Mouse (Mus musculus) C2C12 (cell line): ENCODE data around the gene Rnf17. TPM values are rescaled to one million over a fixed set of nuclear protein-coding genes. Genes with fewer than 3 reads are reported as not detected.

Experiments
- H3K27me3 ChIP-seq: one replicate; pipeline ENCODE4 v1.6.1; 2011; ENCODE audit not compliant: control insufficient read depth, insufficient read depth, insufficient read length
- H3K36me3 ChIP-seq: one replicate; pipeline ENCODE4 v1.6.1; 2011; ENCODE audit not compliant: control insufficient read depth, insufficient read depth
- H3K4me3 ChIP-seq: one replicate; pipeline ENCODE4 v1.5.1; 2011; ENCODE audit warnings: mild to moderate bottlenecking, control low read depth; ENCODE audit not compliant: poor library complexity, insufficient read depth, severe bottlenecking
- H3K79me2 ChIP-seq: one replicate; pipeline ENCODE4 v1.6.1; 2011; ENCODE audit not compliant: control insufficient read depth, insufficient read depth
- H3K79me3 ChIP-seq: one replicate; pipeline ENCODE4 v1.6.1; 2011; ENCODE audit warnings: low read depth, control low read depth
- H3ac ChIP-seq: one replicate; pipeline ENCODE3; 2011; ENCODE audit warnings: low read depth; ENCODE audit not compliant: control insufficient read depth, insufficient read length
- CEBPB ChIP-seq: IDR thresholded peaks from one replicate; pipeline ENCODE4 v1.6.1; 2011; ENCODE audit warnings: low read depth, mild to moderate bottlenecking, control low read depth, moderate library complexity
- CTCF ChIP-seq: IDR thresholded peaks from one replicate; pipeline ENCODE4 v1.5.1; 2011; ENCODE audit not compliant: control insufficient read depth, insufficient read depth, insufficient read length
- FOSL1 ChIP-seq: IDR thresholded peaks from one replicate; pipeline ENCODE4 v1.8.0; 2011; ENCODE audit warnings: mild to moderate bottlenecking, low read length; ENCODE audit not compliant: poor library complexity, insufficient read depth, severe bottlenecking
- MAX ChIP-seq: IDR thresholded peaks from one replicate; pipeline ENCODE4 v1.6.1; 2011; ENCODE audit warnings: mild to moderate bottlenecking, control low read depth
- MYOD1 ChIP-seq: IDR thresholded peaks from one replicate; pipeline ENCODE4 v1.6.1; 2011; ENCODE audit warnings: low read depth; ENCODE audit not compliant: control insufficient read depth, insufficient read length
- MYOG ChIP-seq: IDR thresholded peaks from one replicate; pipeline ENCODE4 v1.6.1; 2011; ENCODE audit not compliant: control insufficient read depth, insufficient read length; ENCODE audit errors: extremely low read depth
- USF1 ChIP-seq: IDR thresholded peaks from one replicate; pipeline ENCODE4 v1.6.1; 2011; ENCODE audit warnings: low read depth, mild to moderate bottlenecking, control low read depth, moderate library complexity
- long read RNA-seq, 2 experiments: library from polyadenylated mRNA; unstranded; transcript quantifications; one replicate each; pipeline ENCODE4 v2.0.0; 2019 to 2020
- polyA plus RNA-seq: library from polyadenylated mRNA; unstranded; fragments of >200 nt; fragmentation: generic; extraction: Trizol; gene quantifications from one replicate; pipeline ENCODE4 v1.2.1, GENCODE M21; 2012; ENCODE audit warnings: missing spikeins

Gene Rnf17
- polyA plus RNA-seq: not detected
- long read RNA-seq, experiment 1: 0 reads
- long read RNA-seq, experiment 2: 0 reads

DNA sequence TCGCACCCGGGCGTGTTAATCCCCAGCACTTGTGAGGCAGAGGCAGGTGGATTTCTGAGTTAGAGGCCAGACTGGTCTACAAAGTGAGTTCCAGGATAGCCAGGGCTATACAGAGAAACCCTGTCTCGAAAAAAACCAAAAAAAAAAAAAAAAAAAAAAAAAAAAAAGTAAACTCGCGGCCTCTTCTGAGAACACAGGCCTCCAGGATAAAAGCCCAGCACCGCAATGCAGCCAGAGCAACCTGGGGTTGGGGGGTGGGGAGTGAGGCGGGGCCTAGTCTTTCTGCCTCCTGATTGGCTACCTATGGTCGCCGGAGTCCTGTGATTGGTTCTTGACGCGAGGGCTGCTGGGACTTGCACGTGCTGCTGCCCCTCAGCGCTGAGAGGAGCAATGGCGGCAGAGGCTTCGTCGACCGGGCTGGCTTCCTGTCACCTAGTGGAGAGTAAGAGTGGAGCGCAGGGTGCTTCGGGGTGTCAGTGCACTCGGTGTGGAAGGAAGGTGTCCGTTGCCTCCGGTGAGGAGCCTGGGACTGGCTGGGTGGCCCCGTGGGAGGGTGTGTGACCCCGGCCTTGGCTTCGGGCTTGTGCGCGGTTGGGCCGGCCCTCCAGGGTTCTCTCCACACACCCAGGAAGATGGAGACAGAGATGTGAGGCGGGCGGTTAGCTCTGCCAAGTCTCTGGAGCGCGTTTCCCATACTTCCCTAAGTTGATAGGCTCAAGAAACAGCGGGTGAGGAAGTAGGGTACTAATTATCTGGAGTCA is at the start of gene Rnf17:
Gene Rnf17 (plus strand): TSS at position 271 of the 761 bp plus-strand sequence.
- no peak within 1 kb of the TSS for H3K4me3 ChIP-seq
- TF ChIP-seq FOSL1: no peak
- no peak for TF ChIP-seq CEBPB
- no peak for TF ChIP-seq CTCF
- TF ChIP-seq MYOG: no peak
- no peak for TF ChIP-seq MAX
- no peak for TF ChIP-seq USF1
- TF ChIP-seq MYOD1: no peak
- H3K79me2 ChIP-seq: no peaks in the 10 kb centered on the region
- H3K79me3 ChIP-seq: no peaks in the 10 kb centered on the region
- no peak within 1 kb of the TSS for H3ac ChIP-seq
- no peaks in the 10 kb centered on the region for H3K27me3 ChIP-seq
- H3K36me3 ChIP-seq: no peaks in the 10 kb centered on the region

DNA sequence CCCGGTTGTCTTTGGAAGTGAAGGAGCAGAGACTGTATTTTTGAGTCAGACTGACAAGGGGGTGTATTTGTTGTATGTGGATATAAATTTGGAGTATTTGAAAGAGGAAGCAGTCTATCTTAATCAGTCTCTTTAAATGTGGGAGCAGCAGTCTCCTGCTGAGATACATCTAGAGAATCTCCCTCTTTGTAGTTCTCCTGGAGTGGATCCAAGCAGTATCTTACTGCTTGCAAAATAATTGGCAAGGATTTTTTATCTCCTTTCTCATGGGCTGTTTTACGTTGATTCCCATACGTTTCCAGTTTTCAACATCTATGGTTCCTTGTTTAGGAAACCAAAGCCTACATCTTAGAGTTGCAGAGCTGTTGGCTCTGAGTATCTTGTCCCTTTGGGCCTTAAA is 47.6 kb upstream of the Rnf17 start:
- no peak overlapping the region for H3K4me3 ChIP-seq
- H3K36me3 ChIP-seq: no peaks in the 10 kb centered on the region
- no peak overlapping the region for H3ac ChIP-seq
- H3K79me2 ChIP-seq: no peaks in the 10 kb centered on the region
- H3K79me3 ChIP-seq: no peaks in the 10 kb centered on the region
- TF ChIP-seq CEBPB: no peak
- TF ChIP-seq MAX: no peak
- TF ChIP-seq MYOD1: no peak
- TF ChIP-seq FOSL1: no peak
- no peak for TF ChIP-seq USF1
- TF ChIP-seq MYOG: no peak
- no peak for TF ChIP-seq CTCF
- peaks cover 28% of the 10 kb centered on the region for H3K27me3 ChIP-seq

DNA sequence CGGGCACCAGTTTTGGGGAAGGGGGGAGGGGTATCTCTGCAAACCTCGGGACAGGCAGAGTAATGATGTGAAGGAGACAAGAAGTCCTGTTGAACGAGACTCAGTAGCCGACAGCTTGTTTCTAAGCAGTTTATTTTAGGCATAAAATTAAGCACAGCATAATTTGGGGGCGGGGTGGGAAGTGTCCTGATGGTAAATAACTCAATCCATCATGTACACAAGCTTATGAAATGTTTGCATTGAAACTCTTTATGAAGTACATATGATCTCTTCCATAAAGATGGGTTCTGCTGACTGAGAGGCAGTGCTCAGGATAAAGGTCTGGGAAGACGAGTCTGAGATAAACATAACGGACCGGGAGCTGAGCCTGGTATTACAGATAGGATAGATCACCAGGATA is 47.0 kb upstream of the Rnf17 start:
- no peak overlapping the region for H3K4me3 ChIP-seq
- no peaks in the 10 kb centered on the region for H3K36me3 ChIP-seq
- no peak for TF ChIP-seq MYOD1
- TF ChIP-seq CTCF: no peak
- no peak for TF ChIP-seq CEBPB
- TF ChIP-seq MAX: no peak
- no peak for TF ChIP-seq MYOG
- no peak for TF ChIP-seq USF1
- no peak for TF ChIP-seq FOSL1
- no peaks in the 10 kb centered on the region for H3K79me2 ChIP-seq
- peaks cover 24% of the 10 kb centered on the region for H3K27me3 ChIP-seq
- H3K79me3 ChIP-seq: no peaks in the 10 kb centered on the region
- no peak overlapping the region for H3ac ChIP-seq

DNA sequence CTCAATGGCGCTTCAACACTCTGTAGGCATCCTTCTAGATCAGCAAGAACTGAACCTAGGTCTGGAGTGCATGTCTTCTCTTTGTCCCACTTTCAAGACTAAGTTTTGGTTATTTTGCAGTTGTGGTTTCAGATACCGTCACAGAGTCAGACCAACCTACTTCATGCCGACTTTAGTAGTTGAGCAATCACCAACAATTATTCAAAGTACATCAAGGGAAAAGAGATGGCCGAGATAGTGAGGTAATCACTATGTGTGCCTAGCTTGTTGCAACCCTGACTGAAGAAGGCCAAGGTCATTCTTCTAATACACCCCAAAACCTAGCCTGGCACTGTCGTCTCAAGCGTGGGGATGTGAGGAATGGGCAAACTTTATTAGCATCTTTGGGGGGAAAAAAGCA is 46.2 kb upstream of the Rnf17 start:
- Histone ChIP-seq H3K27me3 (peaks cover 24% of the 10 kb centered on the region), H3K4me3 (no peak overlapping the region), H3K79me2 (no peaks in the 10 kb centered on the region), H3K36me3 (no peaks in the 10 kb centered on the region), H3ac (no peak overlapping the region), H3K79me3 (no peaks in the 10 kb centered on the region)
- TF ChIP-seq MAX (no peak), CTCF (no peak), CEBPB (no peak), USF1 (no peak), MYOD1 (no peak), MYOG (no peak), FOSL1 (no peak)

DNA sequence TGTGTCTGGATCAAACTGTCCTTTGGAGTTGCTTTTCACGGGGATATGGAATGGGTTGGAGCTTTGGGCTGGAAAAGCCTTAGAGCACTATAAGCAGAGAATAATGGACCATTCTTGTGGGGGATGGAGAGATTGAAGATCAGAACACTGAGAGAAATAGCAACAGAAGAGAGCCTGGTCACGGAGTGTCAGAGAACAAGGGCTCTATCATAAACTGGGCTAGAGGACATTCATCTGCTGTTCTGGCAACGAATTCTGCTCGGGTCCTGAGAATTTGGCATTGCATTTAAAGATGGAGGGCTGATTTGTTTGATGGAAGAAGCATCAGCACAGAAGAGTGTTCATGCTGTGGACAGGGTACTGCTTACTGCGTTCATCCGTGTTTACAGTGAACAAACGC is 44.0 kb upstream of the Rnf17 start:
- Histone ChIP-seq H3ac (no peak overlapping the region), H3K79me3 (no peaks in the 10 kb centered on the region), H3K79me2 (no peaks in the 10 kb centered on the region), H3K4me3 (no peak overlapping the region), H3K27me3 (peaks cover 26% of the 10 kb centered on the region), H3K36me3 (no peaks in the 10 kb centered on the region)
- no peak for TF ChIP-seq CTCF
- no peak for TF ChIP-seq MYOG
- no peak for TF ChIP-seq MAX
- no peak for TF ChIP-seq MYOD1
- no peak for TF ChIP-seq FOSL1
- TF ChIP-seq USF1: no peak
- TF ChIP-seq CEBPB: no peak

DNA sequence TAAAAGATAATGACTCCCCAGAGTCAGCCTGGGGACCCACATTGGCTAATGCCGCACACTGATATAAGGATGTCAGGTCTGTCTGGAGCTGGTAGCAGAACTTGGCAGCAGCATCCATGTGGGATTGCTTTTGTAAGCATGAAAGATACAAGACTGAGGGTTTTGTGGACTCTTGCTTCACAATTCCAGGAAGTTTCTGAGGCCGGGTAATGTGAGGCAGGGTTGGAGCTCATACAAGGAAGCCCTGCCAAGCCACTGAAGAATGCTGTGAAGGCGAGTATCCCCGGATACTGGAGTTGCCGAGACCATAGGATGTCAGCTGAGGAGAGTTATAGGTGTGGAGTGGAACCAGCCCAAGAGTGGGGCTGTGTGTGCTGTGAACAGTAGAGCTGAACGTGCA is 43.2 kb upstream of the Rnf17 start:
- no peaks in the 10 kb centered on the region for H3K79me3 ChIP-seq
- H3K27me3 ChIP-seq: peaks cover 27% of the 10 kb centered on the region
- no peaks in the 10 kb centered on the region for H3K79me2 ChIP-seq
- no peak overlapping the region for H3ac ChIP-seq
- TF ChIP-seq USF1: no peak
- TF ChIP-seq FOSL1: no peak
- H3K4me3 ChIP-seq: no peak overlapping the region
- H3K36me3 ChIP-seq: no peaks in the 10 kb centered on the region
